Mouse (Mus musculus): ENCODE data around the gene Ptpn3. TPM values are rescaled to one million over a fixed set of nuclear protein-coding genes. Genes with fewer than 3 reads are reported as not detected.

Ptpn3 gene
- polyA plus RNA-seq, 1 experiment, result 25.5 TPM

DNA sequence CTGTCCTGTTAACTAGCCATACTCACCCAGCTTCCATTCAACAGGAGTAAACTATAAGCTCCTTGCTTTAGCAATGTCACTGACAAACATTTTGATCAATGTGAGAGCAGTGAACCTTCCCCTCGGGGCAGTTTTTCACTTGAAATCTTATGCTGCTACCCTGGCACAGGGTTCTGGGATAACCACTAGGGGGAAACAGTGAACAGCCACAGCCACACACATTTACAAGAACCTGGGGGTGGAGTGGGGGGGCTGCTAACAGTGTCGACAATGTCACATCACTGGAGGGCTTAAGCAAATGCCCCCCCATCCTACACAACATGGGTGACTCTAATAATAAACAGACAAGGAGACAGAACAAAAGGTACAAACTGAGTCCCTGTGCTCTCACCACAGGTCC is 51.0 kb downstream of the Ptpn3 start:
- Histone ChIP-seq H3K4me3 (ENCODE audit: insufficient read depth, low read length) (no peak overlapping the region), H3K27ac (ENCODE audit: insufficient read depth, low read length) (no peak overlapping the region), H3K4me1 (ENCODE audit: control insufficient read depth, insufficient read depth, low read length) (no peaks in the 10 kb centered on the region)
- TF ChIP-seq CTCF (IDR thresholded peaks at IDR 0.05; ENCODE audit: extremely low read depth, insufficient read depth, low read length) (peak; percentile 41), POLR2A (IDR thresholded peaks at IDR 0.05; ENCODE audit: extremely low read depth, insufficient read depth, low read length) (no peak)

DNA sequence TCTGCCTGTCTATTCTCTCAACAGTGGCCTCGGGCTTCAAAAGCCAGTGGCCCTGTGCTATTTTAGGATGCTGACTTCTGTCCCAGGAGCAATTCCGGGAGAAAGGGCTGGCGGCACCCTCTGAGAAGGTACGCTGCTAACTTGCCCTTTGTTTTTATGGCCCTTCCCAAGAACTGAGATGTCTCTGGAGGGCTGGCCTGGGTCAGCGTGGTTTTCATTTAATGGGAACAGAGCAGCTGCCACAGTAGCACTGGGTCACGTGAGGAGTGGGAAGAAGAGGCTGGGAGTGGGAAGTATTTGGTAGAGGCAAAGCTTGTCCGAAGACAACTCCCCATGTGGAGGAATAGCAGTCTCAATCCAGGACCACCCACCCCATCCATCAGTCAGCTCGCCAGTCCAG is 52.5 kb downstream of the Ptpn3 start:
- Histone ChIP-seq H3K27ac (ENCODE audit: insufficient read depth, low read length) (no peak overlapping the region), H3K4me3 (ENCODE audit: insufficient read depth, low read length) (no peak overlapping the region), H3K4me1 (ENCODE audit: control insufficient read depth, insufficient read depth, low read length) (peaks cover 3% of the 10 kb centered on the region)
- TF ChIP-seq CTCF (IDR thresholded peaks at IDR 0.05; ENCODE audit: extremely low read depth, insufficient read depth, low read length), result no peak
- no peak for TF ChIP-seq POLR2A (IDR thresholded peaks at IDR 0.05; ENCODE audit: extremely low read depth, insufficient read depth, low read length)

DNA sequence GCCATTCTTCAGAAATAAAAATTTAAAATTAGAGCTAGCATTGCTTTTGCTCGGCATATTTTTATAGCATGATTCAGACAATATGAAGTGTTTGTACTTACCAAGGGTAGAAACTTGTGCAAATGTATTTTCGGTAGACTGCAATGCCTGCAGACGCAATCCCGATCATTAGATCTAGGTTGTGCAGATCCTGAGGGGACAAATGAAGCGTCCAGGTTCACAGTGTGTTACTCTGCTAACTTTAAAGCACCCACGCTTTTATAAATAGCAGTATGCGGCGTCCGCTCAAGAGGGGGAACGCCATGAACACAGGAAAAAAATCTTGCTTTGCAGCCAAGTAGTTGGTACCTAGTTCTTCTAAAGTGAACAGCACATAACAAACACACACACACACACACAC is 56.8 kb downstream of the Ptpn3 start:
- no peak for TF ChIP-seq CTCF (IDR thresholded peaks at IDR 0.05; ENCODE audit: extremely low read depth, insufficient read depth, low read length)
- no peak for TF ChIP-seq POLR2A (IDR thresholded peaks at IDR 0.05; ENCODE audit: extremely low read depth, insufficient read depth, low read length)
- Histone ChIP-seq H3K27ac (ENCODE audit: insufficient read depth, low read length) (no peak overlapping the region), H3K4me1 (ENCODE audit: control insufficient read depth, insufficient read depth, low read length) (peaks cover 3% of the 10 kb centered on the region), H3K4me3 (ENCODE audit: insufficient read depth, low read length) (no peak overlapping the region)

DNA sequence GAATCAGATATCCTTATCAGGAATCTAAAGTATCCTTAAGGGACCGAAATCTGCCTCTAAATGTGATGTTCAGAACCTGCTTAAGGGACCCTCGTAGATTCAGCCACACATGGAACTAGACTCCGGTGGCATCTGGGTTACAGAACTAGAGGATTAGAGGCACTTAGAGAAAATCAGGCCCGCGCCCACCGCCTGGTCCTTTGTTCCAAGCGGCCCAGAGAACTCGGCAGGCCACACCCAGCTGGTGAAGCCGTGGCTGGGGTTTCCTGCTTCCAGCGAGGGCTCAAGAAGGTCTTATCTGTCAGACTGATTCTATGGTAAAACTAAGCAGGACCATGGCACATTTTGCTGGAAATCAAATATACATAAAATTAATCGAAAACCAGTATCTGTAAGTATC is 58.3 kb downstream of the Ptpn3 start:
- Histone ChIP-seq H3K4me1 (ENCODE audit: control insufficient read depth, insufficient read depth, low read length) (peaks cover 3% of the 10 kb centered on the region), H3K4me3 (ENCODE audit: insufficient read depth, low read length) (no peak overlapping the region), H3K27ac (ENCODE audit: insufficient read depth, low read length) (no peak overlapping the region)
- no peak for TF ChIP-seq POLR2A (IDR thresholded peaks at IDR 0.05; ENCODE audit: extremely low read depth, insufficient read depth, low read length)
- no peak for TF ChIP-seq CTCF (IDR thresholded peaks at IDR 0.05; ENCODE audit: extremely low read depth, insufficient read depth, low read length)

DNA sequence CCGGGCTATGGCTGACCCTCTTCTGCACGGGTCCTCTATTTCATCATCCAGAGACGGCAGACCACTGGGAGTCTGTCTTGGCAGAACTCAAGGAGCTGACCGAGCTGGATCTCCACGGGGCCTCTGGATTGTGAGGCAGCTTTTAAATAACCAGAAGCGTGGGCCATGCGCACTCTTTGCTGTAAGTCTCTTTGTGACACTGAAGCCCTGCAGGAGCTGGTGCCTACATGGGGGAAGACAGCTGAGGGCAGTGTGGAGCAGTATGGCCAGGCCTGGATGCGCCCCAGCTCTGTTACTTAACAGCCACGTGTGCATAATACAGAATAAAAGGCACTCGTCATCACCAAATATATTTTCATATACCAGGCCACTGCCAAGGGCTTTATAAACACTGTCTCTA is 60.7 kb downstream of the Ptpn3 start:
- no peak overlapping the region for H3K27ac ChIP-seq (ENCODE audit: insufficient read depth, low read length)
- H3K4me3 ChIP-seq (ENCODE audit: insufficient read depth, low read length), result no peak overlapping the region
- no peak for TF ChIP-seq POLR2A (IDR thresholded peaks at IDR 0.05; ENCODE audit: extremely low read depth, insufficient read depth, low read length)
- 0 out of 2 replicates have a peak, but pooled peaks have one; percentile 26 for TF ChIP-seq CTCF (IDR thresholded peaks at IDR 0.05; ENCODE audit: extremely low read depth, insufficient read depth, low read length)
- H3K4me1 ChIP-seq (ENCODE audit: control insufficient read depth, insufficient read depth, low read length), result peaks cover 3% of the 10 kb centered on the region

DNA sequence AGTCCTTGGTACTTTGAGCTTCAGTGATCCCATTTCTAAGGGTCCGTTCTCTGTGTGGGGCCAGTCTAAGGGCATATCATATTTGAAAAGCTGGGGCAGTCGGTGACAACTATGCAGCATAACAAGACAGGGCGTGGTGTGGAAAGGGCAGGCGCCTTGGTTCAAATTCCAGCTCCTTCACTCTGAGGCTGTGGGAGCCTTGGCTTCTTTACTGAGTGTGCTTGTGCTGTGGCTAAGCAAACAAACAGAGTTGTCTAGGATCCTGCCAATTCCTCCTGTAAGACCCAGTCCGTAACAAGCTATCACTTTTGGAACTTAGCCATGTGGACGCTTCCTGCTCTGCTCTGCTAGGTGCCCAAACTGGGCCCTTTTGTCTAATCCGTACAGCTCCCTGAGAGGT is 61.5 kb downstream of the Ptpn3 start:
- Histone ChIP-seq H3K4me1 (ENCODE audit: control insufficient read depth, insufficient read depth, low read length) (peaks cover 2% of the 10 kb centered on the region), H3K27ac (ENCODE audit: insufficient read depth, low read length) (no peak overlapping the region), H3K4me3 (ENCODE audit: insufficient read depth, low read length) (no peak overlapping the region)
- TF ChIP-seq CTCF (IDR thresholded peaks at IDR 0.05; ENCODE audit: extremely low read depth, insufficient read depth, low read length) (no peak), POLR2A (IDR thresholded peaks at IDR 0.05; ENCODE audit: extremely low read depth, insufficient read depth, low read length) (no peak)

DNA sequence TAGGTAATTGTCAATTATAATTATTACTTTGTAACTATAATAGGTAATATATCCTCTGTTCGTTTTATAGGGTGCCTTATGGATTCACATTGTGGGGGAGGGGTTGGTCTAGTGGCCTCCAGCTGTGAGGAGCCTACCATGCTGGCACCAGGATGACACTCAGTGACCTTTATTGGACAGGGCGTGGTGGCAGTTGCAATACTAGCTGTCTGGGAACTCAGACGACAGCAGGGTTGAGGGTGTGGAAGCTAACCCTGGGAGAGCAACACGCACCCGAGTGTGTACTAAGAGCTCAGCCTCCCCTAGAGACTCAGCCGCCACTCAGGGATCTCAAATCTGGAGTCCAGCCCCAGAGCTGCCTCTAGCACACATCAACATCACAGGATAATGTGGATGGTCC is 62.5 kb downstream of the Ptpn3 start:
- Histone ChIP-seq H3K4me3 (ENCODE audit: insufficient read depth, low read length) (no peak overlapping the region), H3K27ac (ENCODE audit: insufficient read depth, low read length) (no peak overlapping the region), H3K4me1 (ENCODE audit: control insufficient read depth, insufficient read depth, low read length) (no peaks in the 10 kb centered on the region)
- TF ChIP-seq CTCF (IDR thresholded peaks at IDR 0.05; ENCODE audit: extremely low read depth, insufficient read depth, low read length) (no peak), POLR2A (IDR thresholded peaks at IDR 0.05; ENCODE audit: extremely low read depth, insufficient read depth, low read length) (no peak)

DNA sequence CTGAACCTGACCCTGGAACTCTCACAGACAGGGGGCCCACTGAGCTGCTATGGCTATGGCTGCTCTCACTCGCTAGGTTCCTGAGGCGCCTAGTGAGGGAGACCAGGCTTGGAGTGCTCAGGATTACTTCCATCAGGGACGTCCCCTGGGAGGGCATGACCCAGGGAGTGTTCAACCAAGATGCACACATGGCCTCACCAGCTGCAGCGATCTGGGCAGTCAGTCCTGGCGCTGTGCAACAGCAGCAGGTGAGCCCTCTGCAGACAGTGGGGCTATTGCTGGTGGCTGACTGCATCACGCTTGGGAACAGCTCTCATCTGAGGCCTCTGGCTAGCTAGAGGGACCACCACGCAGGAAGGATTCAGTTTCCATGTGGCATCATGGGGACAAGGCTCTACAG is 63.5 kb downstream of the Ptpn3 start:
- no peak overlapping the region for H3K4me3 ChIP-seq (ENCODE audit: insufficient read depth, low read length)
- TF ChIP-seq CTCF (IDR thresholded peaks at IDR 0.05; ENCODE audit: extremely low read depth, insufficient read depth, low read length) (no peak), POLR2A (IDR thresholded peaks at IDR 0.05; ENCODE audit: extremely low read depth, insufficient read depth, low read length) (no peak)
- no peaks in the 10 kb centered on the region for H3K4me1 ChIP-seq (ENCODE audit: control insufficient read depth, insufficient read depth, low read length)
- H3K27ac ChIP-seq (ENCODE audit: insufficient read depth, low read length), result no peak overlapping the region

DNA sequence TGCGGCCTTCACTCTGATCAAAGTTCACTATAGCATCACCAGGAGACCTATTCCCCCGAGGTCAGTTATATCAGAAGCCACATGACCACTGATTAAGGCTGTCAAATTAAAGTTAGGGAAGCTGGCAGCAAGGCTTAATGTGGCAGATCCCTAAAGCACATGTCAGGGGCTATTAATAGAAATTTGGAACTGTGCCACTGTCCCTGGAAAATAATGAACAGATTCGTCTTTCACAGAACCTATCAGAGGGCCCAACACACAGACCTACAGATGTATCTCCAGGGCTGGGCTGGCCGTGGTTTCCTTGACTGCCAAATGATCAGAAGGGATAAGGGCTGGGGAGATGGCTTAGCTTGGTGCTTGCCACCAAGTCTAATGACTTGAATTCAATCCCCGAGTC is 65.1 kb downstream of the Ptpn3 start:
- TF ChIP-seq POLR2A (IDR thresholded peaks at IDR 0.05; ENCODE audit: extremely low read depth, insufficient read depth, low read length) (no peak), CTCF (IDR thresholded peaks at IDR 0.05; ENCODE audit: extremely low read depth, insufficient read depth, low read length) (no peak)
- no peak overlapping the region for H3K4me3 ChIP-seq (ENCODE audit: insufficient read depth, low read length)
- no peak overlapping the region for H3K27ac ChIP-seq (ENCODE audit: insufficient read depth, low read length)
- no peaks in the 10 kb centered on the region for H3K4me1 ChIP-seq (ENCODE audit: control insufficient read depth, insufficient read depth, low read length)

DNA sequence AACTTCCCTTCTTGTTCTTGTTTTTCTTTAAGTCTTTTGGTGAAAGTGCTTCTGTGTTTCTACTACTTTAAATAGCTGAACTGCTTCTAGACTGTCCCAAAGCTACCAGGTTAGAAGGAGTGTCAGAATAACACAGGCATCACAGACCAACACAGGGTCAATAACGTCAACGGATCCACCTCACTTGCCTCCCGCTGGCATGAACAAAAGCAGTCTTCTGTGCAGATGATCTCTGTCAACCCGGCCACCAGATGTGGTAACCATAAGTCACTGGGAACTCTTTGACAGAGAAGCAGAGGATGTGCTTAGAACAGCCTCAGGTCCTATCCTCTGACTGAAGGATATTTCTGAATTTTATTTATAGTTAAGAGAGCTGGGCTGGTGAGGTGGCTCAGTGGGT is 65.9 kb downstream of the Ptpn3 start:
- TF ChIP-seq CTCF (IDR thresholded peaks at IDR 0.05; ENCODE audit: extremely low read depth, insufficient read depth, low read length) (no peak), POLR2A (IDR thresholded peaks at IDR 0.05; ENCODE audit: extremely low read depth, insufficient read depth, low read length) (no peak)
- H3K4me1 ChIP-seq (ENCODE audit: control insufficient read depth, insufficient read depth, low read length), result peaks cover 2% of the 10 kb centered on the region; the same call in 1 of the 2 replicates
- H3K27ac ChIP-seq (ENCODE audit: insufficient read depth, low read length), result no peak overlapping the region
- no peak overlapping the region for H3K4me3 ChIP-seq (ENCODE audit: insufficient read depth, low read length)
